Mouse (Mus musculus) CH12.LX (cell line): Measurements from ENCODE around the gene Acox3.

Experiments used
- BHLHE40 ChIP-seq: IDR thresholded peaks from 2 replicates; pipeline ENCODE4 v1.6.1; 2011; ENCODE audit warnings: mild to moderate bottlenecking, low read depth, low read length, improper control_type of control experiment
- CTCF ChIP-seq, 2 experiments: IDR thresholded peaks in 1 of 2; conservative IDR thresholded peaks in 1 of 2; 2 replicates each; pipeline ENCODE4 v1.5.1; 2011 to 2012; ENCODE audit warnings: low read depth in 2 of 2, low read length in 2 of 2, improper control_type of control experiment in 1 of 2, inconsistent platforms in 1 of 2, mild to moderate bottlenecking in 1 of 2, moderate library complexity in 1 of 2
- IRF4 ChIP-seq: IDR thresholded peaks from 2 replicates; pipeline ENCODE4 v1.6.1; 2014; ENCODE audit warnings: low read depth, mild to moderate bottlenecking, inconsistent platforms, low read length, improper control_type of control experiment
- JUN ChIP-seq: IDR thresholded peaks from 2 replicates; pipeline ENCODE4 v1.6.1; 2011; ENCODE audit warnings: low read depth, mild to moderate bottlenecking, low read length, improper control_type of control experiment, moderate library complexity; ENCODE audit not compliant: insufficient read depth
- KAT2A ChIP-seq: IDR thresholded peaks from 2 replicates; pipeline ENCODE4 v1.6.1; 2012; ENCODE audit warnings: low read length, improper control_type of control experiment, inconsistent platforms; ENCODE audit not compliant: insufficient replicate concordance
- POLR2A ChIP-seq: IDR thresholded peaks from 2 replicates; pipeline ENCODE4 v1.6.1; 2011; ENCODE audit warnings: low read depth, mild to moderate bottlenecking, improper control_type of control experiment, low read length
- TCF12 ChIP-seq: IDR thresholded peaks from 2 replicates; pipeline ENCODE4 v1.6.1; 2014; ENCODE audit warnings: low read depth, mild to moderate bottlenecking, inconsistent platforms, low read length, improper control_type of control experiment
- ZKSCAN1 ChIP-seq: IDR thresholded peaks from 2 replicates; pipeline ENCODE4 v1.6.1; 2012; ENCODE audit warnings: low read depth, inconsistent platforms, low read length, improper control_type of control experiment, borderline replicate concordance

- TF ChIP-seq KAT2A (peak; percentile 94), CTCF (conservative IDR thresholded peaks at IDR 0.05 in 1 of 2, IDR thresholded peaks at IDR 0.05 in 1 of 2; ENCODE audit: low read depth in 2 of 2, low read length in 2 of 2) (no peak), POLR2A (peak; percentile 96), TCF12 (peak; percentile 88), JUN (no peak), IRF4 (no peak; the same call in 1 of the 2 replicates), BHLHE40 (peak; percentile 57), ZKSCAN1 (no peak; the same call in 1 of the 2 replicates)
Measured at GRCm38 (mm10) chr5:35574653-35575599, 7.9 kb upstream of the Acox3 start, which contains the start of gene Trmt44.
